Mouse (Mus musculus) naive thymus-derived CD4-positive, alpha-beta T cell, adult 2 months (primary cell): ENCODE results near the gene Mcm7.

Experiments used
- DNase-seq: peaks from one replicate; pipeline ENCODE4 v3.0.0-alpha.2; 2011; ENCODE audit warnings: low read depth

Mcm7 gene

DNA sequence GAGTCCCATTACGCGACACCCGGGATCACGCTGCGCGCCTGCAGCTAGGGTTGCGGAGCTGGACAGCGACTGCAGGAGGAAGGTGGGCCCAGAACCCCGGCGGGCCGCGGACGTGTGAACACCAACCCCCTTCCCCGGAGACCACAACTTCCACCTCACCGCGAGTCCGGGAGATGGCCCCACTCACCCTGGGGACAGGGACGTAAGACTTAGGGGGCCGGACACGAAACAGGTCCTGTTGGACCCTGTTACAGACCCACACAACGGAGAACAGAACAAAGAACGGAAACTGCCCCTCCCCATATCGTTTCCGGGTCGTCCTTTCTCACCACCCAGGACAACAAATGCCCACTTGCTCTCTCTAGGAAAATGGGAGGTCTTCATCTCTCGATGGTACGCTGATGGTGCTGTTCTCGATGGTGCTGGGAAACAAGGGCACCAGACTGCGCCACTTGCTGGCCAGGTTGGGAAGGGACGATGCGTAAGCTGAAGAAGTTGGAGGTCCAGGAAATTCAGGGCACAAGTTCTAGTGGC is 16.7 kb downstream of the Mcm7 start, which contains the start of gene Zfp113:
Gene Zfp113, minus strand, starts transcription at position 302 of the 534 bp plus-strand sequence.
- peak; percentile 93 for DNase-seq

DNA sequence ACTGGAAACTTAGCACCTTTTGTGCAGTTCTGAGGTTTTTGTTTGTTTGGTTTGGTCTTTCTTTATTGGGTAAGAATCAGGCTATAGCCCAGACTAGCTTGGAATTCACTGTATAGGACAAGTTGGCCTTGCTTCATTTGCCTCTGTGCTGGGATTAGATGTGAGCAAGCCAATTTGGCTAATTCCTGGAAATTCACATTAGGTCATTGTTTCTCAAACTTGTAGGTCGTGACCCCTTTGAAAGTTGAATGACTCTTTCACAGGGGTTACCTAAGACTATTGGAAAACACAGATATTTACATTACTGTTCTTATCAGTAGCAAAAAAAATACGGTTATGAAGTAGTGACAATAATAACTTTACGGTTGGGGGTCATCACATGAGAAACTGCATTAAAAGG is 17.8 kb downstream of the Mcm7 start:
- DNase-seq = no peak

- DNase-seq = no peak
Measured at GRCm38 (mm10) chr5:138138585-138138984, 33.6 kb downstream of the Mcm7 start.

- DNase-seq = peak; percentile 77
Measured at GRCm38 (mm10) chr5:138137935-138138549, 34.2 kb downstream of the Mcm7 start.

DNA sequence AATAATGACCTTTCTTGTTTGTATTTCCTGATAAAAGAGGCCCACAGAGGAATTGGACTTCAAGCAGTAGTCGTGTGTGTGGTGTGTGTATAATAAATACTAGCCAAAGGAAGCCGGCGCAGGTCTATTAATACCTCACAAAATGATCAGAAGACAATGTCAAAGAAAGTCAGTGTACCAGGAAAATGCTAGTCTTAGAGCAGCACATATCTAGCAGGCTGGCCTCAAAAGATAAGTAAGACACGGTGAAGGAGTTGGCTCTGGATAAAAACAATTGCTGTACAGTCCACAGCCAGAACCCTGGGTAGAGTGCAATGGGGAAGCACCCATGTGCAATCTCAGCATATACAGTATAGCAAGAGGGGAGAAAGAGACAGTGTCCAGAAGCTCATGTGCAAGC is 35.0 kb downstream of the Mcm7 start:
- no peak for DNase-seq

- DNase-seq = no peak
Measured at GRCm38 (mm10) chr5:138132425-138133064, 39.7 kb downstream of the Mcm7 start.

DNA sequence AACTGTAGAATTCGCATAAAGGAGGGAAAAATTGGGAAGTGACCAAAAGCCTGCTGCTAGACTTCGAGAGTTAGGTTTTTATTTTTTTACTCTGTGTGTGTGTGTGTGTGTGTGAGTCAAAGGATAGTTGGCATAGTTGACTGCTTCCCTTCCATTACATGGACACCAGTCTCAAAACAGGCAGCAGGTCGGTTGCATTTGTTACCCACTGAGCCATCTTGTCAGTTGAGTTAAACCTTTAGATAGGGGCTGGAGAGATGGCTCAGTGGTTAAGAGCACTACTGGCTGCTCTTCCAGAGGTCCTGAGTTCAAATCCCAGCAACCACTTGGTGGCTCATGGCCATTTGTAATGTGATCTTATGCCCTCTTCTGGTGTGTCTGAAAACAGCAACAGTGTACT is 54.2 kb downstream of the Mcm7 start:
- no peak for DNase-seq

DNA sequence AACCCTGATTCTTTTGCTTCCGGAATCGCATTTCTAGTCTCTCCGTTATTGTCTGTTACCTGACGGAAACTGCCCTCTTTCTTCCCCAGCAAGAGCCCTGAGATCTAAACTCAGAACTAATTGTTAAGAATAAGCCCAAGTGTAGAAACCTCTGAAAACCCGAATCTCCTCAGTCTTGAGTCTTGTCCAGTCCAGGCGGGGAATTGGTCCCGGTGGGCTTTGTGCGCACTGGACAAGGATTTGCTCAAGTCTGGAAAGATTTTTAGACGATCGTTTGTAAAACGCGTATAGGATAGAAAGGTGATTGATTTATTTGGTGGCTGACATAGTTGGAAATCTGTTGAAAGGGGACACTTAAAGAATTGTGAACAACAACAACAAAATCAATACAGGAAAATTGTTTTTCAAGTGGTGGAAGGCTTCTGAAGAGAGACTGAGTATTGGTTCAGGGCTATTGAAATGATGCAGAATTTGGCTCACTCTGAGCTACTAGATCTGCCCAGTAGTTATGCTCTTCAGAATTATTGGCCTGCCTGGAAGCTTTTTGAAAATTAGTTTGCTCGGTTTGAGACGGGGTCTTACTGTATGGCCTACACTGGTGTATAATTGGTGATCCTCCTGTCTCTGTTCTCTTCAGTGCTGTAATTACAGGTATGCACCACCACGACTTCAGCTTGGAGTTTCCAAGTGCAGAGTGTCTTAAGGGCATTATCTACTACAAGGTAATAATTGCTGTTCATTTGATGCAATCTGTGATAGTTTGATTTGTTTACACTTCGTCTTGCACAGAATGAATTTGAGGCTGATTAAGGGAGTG is 54.8 kb downstream of the Mcm7 start:
- DNase-seq = peak; percentile 31

- DNase-seq = peak; percentile 93
Measured at GRCm38 (mm10) chr5:138116255-138117198, 55.7 kb downstream of the Mcm7 start, which contains the start of gene Zscan21. Gene Zscan21, plus strand, starts transcription at chr5:138116903.
